Mouse (Mus musculus) frontal cortex, postnatal 14 days (tissue): ENCODE measurements at regions not wholly inside any gene's neighbourhood (a gene's known extent, or its start where the extent isn't known, plus 50 kb on each side); places are given as distances from the start of the nearest gene placed in this dataset.
A peak's percentile ranks its signal among the peaks of the same experiment; 100 is the strongest.

Experiments
- DNase-seq, 2 experiments: peaks; one replicate each; pipeline ENCODE4 v3.0.0; 2022; ENCODE audit warnings: low spot score in 2 of 2

- no peak for DNase-seq
Observed at GRCm38 (mm10) chr19:56177231-56177745, 109.6 kb upstream of the Habp2 start.

GRCm38 (mm10) chr19:56185756-56186155, 101.2 kb upstream of the Habp2 start:
- no peak for DNase-seq

- DNase-seq, result no peak
Observed at GRCm38 (mm10) chr19:56189185-56189584, 97.8 kb upstream of the Habp2 start.

GRCm38 (mm10) chr19:56190222-56190621, 96.7 kb upstream of the Habp2 start:
- no peak for DNase-seq

- DNase-seq, result no peak
Observed at GRCm38 (mm10) chr19:56198474-56199236, 88.3 kb upstream of the Habp2 start.

- no peak for DNase-seq
Observed at GRCm38 (mm10) chr19:56199401-56200150, 87.4 kb upstream of the Habp2 start.

GRCm38 (mm10) chr19:56201007-56201682, 85.8 kb upstream of the Habp2 start:
- DNase-seq, result no peak

- peak in 1 of 2 experiments; percentile 11 for DNase-seq
Observed at GRCm38 (mm10) chr19:56201738-56202480, 85.0 kb upstream of the Habp2 start.

- no peak for DNase-seq
Observed at GRCm38 (mm10) chr19:56202481-56203130, 84.3 kb upstream of the Habp2 start.

GRCm38 (mm10) chr19:56218536-56218935, 68.4 kb upstream of the Habp2 start:
- DNase-seq, result no peak

- DNase-seq, result no peak
Observed at GRCm38 (mm10) chr19:56220724-56221407, 66.1 kb upstream of the Habp2 start.

GRCm38 (mm10) chr19:56222496-56222895, 64.4 kb upstream of the Habp2 start:
- DNase-seq, result no peak

GRCm38 (mm10) chr19:56225039-56225438, 61.9 kb upstream of the Habp2 start:
- no peak for DNase-seq

- no peak for DNase-seq
Observed at GRCm38 (mm10) chr19:56225518-56225917, 61.4 kb upstream of the Habp2 start.

- DNase-seq, result no peak
Observed at GRCm38 (mm10) chr19:56228586-56228985, 58.4 kb upstream of the Habp2 start.

- DNase-seq, result no peak
Observed at GRCm38 (mm10) chr19:56231430-56231829, 55.5 kb upstream of the Habp2 start.

- DNase-seq, result no peak
Observed at GRCm38 (mm10) chr19:56231849-56232248, 55.1 kb upstream of the Habp2 start.

GRCm38 (mm10) chr19:56232269-56232668, 54.7 kb upstream of the Habp2 start:
- no peak for DNase-seq

- no peak for DNase-seq
Observed at GRCm38 (mm10) chr19:56232950-56233349, 54.0 kb upstream of the Habp2 start.

- DNase-seq, result no peak
Observed at GRCm38 (mm10) chr19:56235040-56235439, 51.9 kb upstream of the Habp2 start.
